In genomic region chr10:89383462-89383861, GRCm38 (mm10) we compare ENCODE assay signal across 8 mouse cellular contexts. TPM values are rescaled to one million over a fixed set of nuclear protein-coding genes. Genes with fewer than 3 reads are reported as not detected.
A peak's percentile ranks its signal among the peaks of the same experiment; 100 is the strongest.
DNase-seq lines count a peak whose midpoint lies in the region; ATAC-seq and TF ChIP-seq lines count a peak whose summit lies in the region.

No protein-coding gene starts in this region.

- no peak overlapping the region for H3K27ac ChIP-seq in cortical plate, adult 2 months (ENCODE audit: insufficient read depth, low read length)
- no peak overlapping the region for H3K27ac ChIP-seq in intestine, embryonic 16.5 days (ENCODE audit: low read length)
- no peak overlapping the region for H3K27ac ChIP-seq in midbrain, embryonic 13.5 days

- H3K4me1 ChIP-seq in cortical plate, adult 2 months (ENCODE audit: control insufficient read depth, insufficient read depth, low read length), result no peaks in the 10 kb centered on the region
- no peaks in the 10 kb centered on the region for H3K4me1 ChIP-seq in intestine, embryonic 16.5 days (ENCODE audit: control insufficient read depth, insufficient read depth, low read length)
- H3K4me1 ChIP-seq in midbrain, embryonic 13.5 days (replicated peaks), result no peaks in the 10 kb centered on the region

- H3K9ac ChIP-seq in intestine, embryonic 16.5 days (ENCODE audit: low read depth, low read length), result no peak overlapping the region
- H3K9ac ChIP-seq in midbrain, embryonic 13.5 days (replicated peaks), result no peak overlapping the region

- TF ChIP-seq CTCF in cortical plate, adult 2 months (IDR thresholded peaks at IDR 0.05; ENCODE audit: extremely low read depth, insufficient read depth, low read length), result peak; percentile 72

- no peak overlapping the region for H3K4me2 ChIP-seq in intestine, embryonic 16.5 days (ENCODE audit: low read depth, low read length)
- no peak overlapping the region for H3K4me2 ChIP-seq in midbrain, embryonic 13.5 days (replicated peaks)

- peak; percentile 86; the same call in 1 of the 2 replicates for ATAC-seq in cerebellum, adult (ENCODE audit: insufficient number of reproducible peaks, low FRiP score, low TSS enrichment)
- ATAC-seq in intestine, embryonic 16.5 days, result 0 out of 2 replicates have a peak, but pooled peaks have one; percentile 48
- ATAC-seq in midbrain, embryonic 13.5 days, result peak; percentile 84; the same call in 1 of the 2 replicates

- intact Hi-C loops in left cerebral cortex, postnatal 14 days (cut with DNase I), result no loop called here

- no peaks in the 10 kb centered on the region for H3K36me3 ChIP-seq in intestine, embryonic 16.5 days (ENCODE audit: control insufficient read depth, insufficient read depth, low read length)
- H3K36me3 ChIP-seq in midbrain, embryonic 13.5 days, result no peaks in the 10 kb centered on the region

- no peaks in the 10 kb centered on the region for H3K9me3 ChIP-seq in intestine, embryonic 16.5 days (ENCODE audit: control insufficient read depth, low read length)
- H3K9me3 ChIP-seq in midbrain, embryonic 13.5 days, result no peaks in the 10 kb centered on the region

- H3K4me3 ChIP-seq in cortical plate, adult 2 months (ENCODE audit: insufficient read depth, low read length), result no peak overlapping the region
- H3K4me3 ChIP-seq in intestine, embryonic 16.5 days (ENCODE audit: low read length), result no peak overlapping the region
- no peak overlapping the region for H3K4me3 ChIP-seq in midbrain, embryonic 13.5 days (replicated peaks)

- TF ChIP-seq POLR2A in cortical plate, adult 2 months (IDR thresholded peaks at IDR 0.05; ENCODE audit: extremely low read depth, insufficient read depth, low read length), result no peak

- no peaks in the 10 kb centered on the region for H3K27me3 ChIP-seq in intestine, embryonic 16.5 days (replicated peaks; ENCODE audit: control insufficient read depth, insufficient read depth, low read length)
- no peaks in the 10 kb centered on the region for H3K27me3 ChIP-seq in midbrain, embryonic 13.5 days

- 7% methylated on average over 5 of the region's 5 CpGs for WGBS in intestine, embryonic 16.5 days
- 4% methylated on average over 5 of the region's 5 CpGs for WGBS in midbrain, embryonic 13.5 days

- no peak for DNase-seq in cerebellum, adult 11-12 months
- DNase-seq in gastrocnemius, postnatal 25 days, result peak; percentile 27
- peak; percentile 66 to 74 for DNase-seq in left cerebral cortex, postnatal 14 days (ENCODE audit: low spot score in 2 of 2)
- DNase-seq in spleen, adult 18-20 months, result peak; percentile 11 to 70

RNA-seq across cellular contexts. Expression of gene Ano4, which starts 38.9 kb away (rescaled TPM):
- polyA plus RNA-seq in cortical plate, adult 2 months (2012; rRNA removed), result 14.9 TPM in 2 replicates
- total RNA-seq in gastrocnemius, postnatal 25 days (2021), result 1 to 10 TPM; 1.1 to 1.5 TPM
- polyA plus RNA-seq in intestine, embryonic 16.5 days (2015; fragmentation: Nextera tagmentation; extraction: Ambion mirVana), result 0.49 and 0.53 TPM in 2 replicates
- 10 to 100 TPM; 18.7 to 23.1 TPM for total RNA-seq in left cerebral cortex, postnatal 14 days (2021)
- 5.4 and 6.4 TPM in 2 replicates for polyA plus RNA-seq in midbrain, embryonic 13.5 days (2015; fragmentation: Nextera tagmentation; extraction: Ambion mirVana)
